Mouse (Mus musculus) CD4-positive naive resting alpha-beta T cell, adult 57 days (primary cell): ENCODE data around the gene Aph1b. TPM values are rescaled to one million over a fixed set of nuclear protein-coding genes. Genes with fewer than 3 reads are reported as not detected.

Experiments
- total RNA-seq: library from RNA; stranded (reverse); gene quantifications from one replicate; pipeline ENCODE4 v1.2.4, GENCODE M21; 2023

The Aph1b gene
- 0.98 TPM for total RNA-seq

GRCm38 (mm10) chr9:66795464-66796324 is at the start of gene Aph1b:
TSS of gene Aph1b (minus strand) at chr9:66795490.

GRCm38 (mm10) chr9:66834318-66835096 is 39.2 kb upstream of the Aph1b start, which contains the start of gene Aph1c:
TSS of gene Aph1c (minus strand) at chr9:66834726.

GRCm38 (mm10) chr9:66796739-66797138 is 1.4 kb upstream of the Aph1b start, which contains the start of gene Gm10647:
TSS of gene Gm10647 (plus strand) at chr9:66797039.

Other genes starting within 250 kb of the Aph1b start
- 195 TPM for gene Usp3, start 202.3 kb downstream of the Aph1b start, total RNA-seq
- gene Car12, start 81.8 kb downstream of the Aph1b start, total RNA-seq, result 5.9 TPM
- 0.27 TPM for gene Gm10647, start 1.5 kb upstream of the Aph1b start, total RNA-seq
- gene Aph1c, start 39.2 kb upstream of the Aph1b start, total RNA-seq, result 1.1 TPM
- 49.6 TPM for gene Rab8b, start 124.2 kb upstream of the Aph1b start, total RNA-seq
- gene Rps27l, start 150.6 kb upstream of the Aph1b start, total RNA-seq, result 32.8 TPM
- 14.1 TPM for gene Lactb, start 180.0 kb upstream of the Aph1b start, total RNA-seq